Mouse (Mus musculus) urinary bladder, postnatal 14 days (tissue): Measurements from ENCODE around the gene 5730522E02Rik.
A peak's percentile ranks its signal among the peaks of the same experiment; 100 is the strongest.

Experiments used
- DNase-seq: peaks from one replicate; pipeline ENCODE4 v3.0.0; 2021; ENCODE audit warnings: low spot score

5730522E02Rik gene

GRCm38 (mm10) chr11:26125923-26126322 lies 84.6 kb downstream of the 5730522E02Rik start:
- no peak for DNase-seq

GRCm38 (mm10) chr11:26120781-26121557 lies 89.6 kb downstream of the 5730522E02Rik start:
- DNase-seq = no peak

- no peak for DNase-seq
Observed at GRCm38 (mm10) chr11:26117651-26118050, 92.9 kb downstream of the 5730522E02Rik start.

GRCm38 (mm10) chr11:26112206-26112605 lies 98.4 kb downstream of the 5730522E02Rik start:
- no peak for DNase-seq

- DNase-seq = no peak
Observed at GRCm38 (mm10) chr11:26108647-26109046, 101.9 kb downstream of the 5730522E02Rik start.

GRCm38 (mm10) chr11:26104680-26105079 lies 105.9 kb downstream of the 5730522E02Rik start:
- no peak for DNase-seq

GRCm38 (mm10) chr11:26103698-26104097 lies 106.9 kb downstream of the 5730522E02Rik start:
- no peak for DNase-seq

- DNase-seq = no peak
Observed at GRCm38 (mm10) chr11:26102878-26103277, 107.7 kb downstream of the 5730522E02Rik start.

- DNase-seq = no peak
Observed at GRCm38 (mm10) chr11:26100077-26100476, 110.5 kb downstream of the 5730522E02Rik start.

GRCm38 (mm10) chr11:26098933-26099332 lies 111.6 kb downstream of the 5730522E02Rik start:
- DNase-seq = no peak

- no peak for DNase-seq
Observed at GRCm38 (mm10) chr11:26096095-26096494, 114.5 kb downstream of the 5730522E02Rik start.

GRCm38 (mm10) chr11:26088993-26089392 lies 121.6 kb downstream of the 5730522E02Rik start:
- DNase-seq = no peak

- DNase-seq = no peak
Observed at GRCm38 (mm10) chr11:26086679-26087078, 123.9 kb downstream of the 5730522E02Rik start.

- DNase-seq = no peak
Observed at GRCm38 (mm10) chr11:26085380-26086035, 125.1 kb downstream of the 5730522E02Rik start.

GRCm38 (mm10) chr11:26076335-26076734 lies 134.2 kb downstream of the 5730522E02Rik start:
- no peak for DNase-seq

- DNase-seq = no peak
Observed at GRCm38 (mm10) chr11:26075536-26075935, 135.0 kb downstream of the 5730522E02Rik start.

GRCm38 (mm10) chr11:26073638-26074294 lies 136.8 kb downstream of the 5730522E02Rik start:
- DNase-seq = peak; percentile 24

- DNase-seq = no peak
Observed at GRCm38 (mm10) chr11:26072101-26072500, 138.5 kb downstream of the 5730522E02Rik start.

- DNase-seq = no peak
Observed at GRCm38 (mm10) chr11:26063252-26063651, 147.3 kb downstream of the 5730522E02Rik start.

GRCm38 (mm10) chr11:26061471-26062137 lies 149.0 kb downstream of the 5730522E02Rik start:
- DNase-seq = no peak

- no peak for DNase-seq
Observed at GRCm38 (mm10) chr11:26013527-26013926, 197.0 kb downstream of the 5730522E02Rik start.

- no peak for DNase-seq
Observed at GRCm38 (mm10) chr11:26004018-26004417, 206.5 kb downstream of the 5730522E02Rik start.
